Mouse (Mus musculus) testis, adult 2 months (tissue): ENCODE results near the gene Ist1.

ENCODE experiments used
- CTCF ChIP-seq: fragments of 200-500 bp; IDR thresholded peaks from 2 replicates; pipeline ENCODE4 v1.5.1; 2012; ENCODE audit warnings: low read depth, mild to moderate bottlenecking, inconsistent platforms, low read length, moderate library complexity; ENCODE audit not compliant: control insufficient read depth, insufficient read depth, insufficient replicate concordance
- POLR2A ChIP-seq: fragments of 200-500 bp; IDR thresholded peaks from 2 replicates; pipeline ENCODE4 v1.6.1; 2012; ENCODE audit warnings: low read depth, mild to moderate bottlenecking, inconsistent platforms, low read length, moderate library complexity; ENCODE audit not compliant: control insufficient read depth

DNA sequence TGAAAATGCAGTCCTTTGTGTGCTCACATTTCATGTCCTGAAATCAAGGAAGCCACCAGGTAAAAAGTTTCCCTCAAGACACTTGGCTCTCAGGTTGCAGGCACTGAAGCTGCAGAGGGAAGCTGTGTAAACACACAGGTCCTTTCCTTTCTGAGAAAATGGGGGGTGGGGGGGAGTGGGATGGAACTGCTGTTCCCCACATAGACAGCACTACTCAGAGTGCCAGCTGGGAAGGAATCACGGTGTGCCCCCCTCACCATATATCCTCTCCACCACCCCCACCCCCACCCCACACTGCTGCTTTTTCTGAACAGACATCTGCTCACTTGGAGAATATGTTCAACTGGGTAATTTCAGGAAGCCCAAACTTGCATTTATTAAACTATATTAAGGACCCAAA is 19.5 kb upstream of the Ist1 start:
- no peak for TF ChIP-seq CTCF
- TF ChIP-seq POLR2A: no peak
